Mouse (Mus musculus) macrophage (primary cell): Measurements from ENCODE around the gene Mcu. TPM values are rescaled to one million over a fixed set of nuclear protein-coding genes. Genes with fewer than 3 reads are reported as not detected.

Experiments used
- H3K27ac ChIP-seq: fragments of 350-480 bp; formaldehyde crosslinking; 2 replicates; pipeline ENCODE4 v1.9.0; 2021
- H3K36me3 ChIP-seq: fragments of 350-480 bp; formaldehyde crosslinking; 2 replicates; pipeline ENCODE4 v1.9.0; 2021; ENCODE audit errors: inconsistent target
- H3K4me3 ChIP-seq: fragments of 350-480 bp; formaldehyde crosslinking; 2 replicates; pipeline ENCODE4 v1.9.0; 2021; ENCODE audit errors: inconsistent target
- H3K79me2 ChIP-seq: fragments of 350-480 bp; formaldehyde crosslinking; 2 replicates; pipeline ENCODE4 v1.9.0; 2021; ENCODE audit errors: inconsistent target
- WGBS: methylation state at CpG from one replicate; pipeline ENCODE4 v1.1.7; 2026; ENCODE audit warnings: inconsistent platforms; ENCODE audit not compliant: missing documents; 5-methylcytosine and 5-hydroxymethylcytosine counted together
- polyA plus RNA-seq: library from polyadenylated mRNA; stranded (reverse); fragments of 250-400 nt; gene quantifications from 3 replicates; pipeline ENCODE4 v1.2.4, GENCODE M21; 2018; ENCODE audit warnings: inconsistent platforms

Gene Mcu
- polyA plus RNA-seq, 1 experiment from 2014 or later = 7.3 TPM

DNA sequence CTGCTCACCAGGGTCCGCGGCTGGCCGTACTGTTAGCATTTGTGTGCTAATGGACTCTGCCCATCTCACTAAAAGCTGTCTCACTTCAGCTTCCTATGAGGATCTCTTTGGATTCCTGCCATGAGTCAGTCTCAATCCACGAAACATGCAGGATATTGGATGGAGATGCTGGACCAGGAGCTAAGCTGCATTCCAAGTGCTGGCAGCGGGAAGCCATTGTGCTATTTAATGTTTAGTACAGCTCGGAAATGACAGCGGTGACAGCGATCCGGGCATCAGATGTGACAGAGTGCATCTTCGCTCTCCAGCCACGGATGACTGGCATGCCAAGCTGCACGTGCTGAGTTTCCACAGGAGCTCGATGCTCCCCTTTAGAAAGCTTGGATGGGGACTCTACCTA is 99.3 kb downstream of the Mcu start:
- H3K79me2 ChIP-seq = no peaks in the 10 kb centered on the region
- H3K4me3 ChIP-seq = no peak overlapping the region
- no peak overlapping the region for H3K27ac ChIP-seq
- no peaks in the 10 kb centered on the region for H3K36me3 ChIP-seq
- 98% methylated on average over 13 of the region's 13 CpGs for WGBS

DNA sequence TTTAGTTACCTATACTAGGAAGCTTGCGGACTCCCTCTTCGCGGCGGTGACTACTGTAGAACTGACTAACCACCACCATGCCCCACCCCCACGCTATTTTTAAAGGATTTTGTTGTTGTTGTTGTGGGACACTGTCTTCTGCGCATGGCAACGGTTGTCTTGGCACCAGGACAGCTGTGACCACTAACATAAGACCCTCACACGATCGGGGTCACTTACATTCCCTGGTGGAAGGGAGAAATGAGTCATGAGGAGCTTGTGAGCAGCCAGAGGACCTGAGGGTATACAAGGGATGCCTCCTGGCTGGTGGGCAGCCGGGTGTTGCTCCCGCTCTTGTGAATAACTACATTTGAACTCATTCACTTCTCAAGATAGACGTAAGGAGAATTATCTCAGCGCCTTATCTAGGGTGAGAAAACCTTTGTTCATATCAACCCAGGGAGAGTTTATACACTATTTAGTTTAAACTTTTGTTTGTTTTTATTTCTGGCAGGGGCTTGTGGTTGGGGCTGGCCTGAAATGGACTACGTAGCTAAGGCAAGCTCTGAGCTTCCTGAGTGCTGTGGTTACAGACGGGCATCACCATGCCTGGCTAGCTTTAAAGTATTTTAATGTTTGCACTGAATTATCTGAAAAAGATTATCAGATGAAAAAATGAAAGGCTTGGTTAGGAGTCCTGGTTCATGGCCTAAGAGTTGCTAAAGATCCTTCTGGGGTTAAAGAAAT is 101.6 kb downstream of the Mcu start:
- 90% methylated on average over 15 of the region's 15 CpGs for WGBS
- Histone ChIP-seq H3K27ac (no peak overlapping the region), H3K79me2 (no peaks in the 10 kb centered on the region), H3K36me3 (no peaks in the 10 kb centered on the region), H3K4me3 (no peak overlapping the region)

DNA sequence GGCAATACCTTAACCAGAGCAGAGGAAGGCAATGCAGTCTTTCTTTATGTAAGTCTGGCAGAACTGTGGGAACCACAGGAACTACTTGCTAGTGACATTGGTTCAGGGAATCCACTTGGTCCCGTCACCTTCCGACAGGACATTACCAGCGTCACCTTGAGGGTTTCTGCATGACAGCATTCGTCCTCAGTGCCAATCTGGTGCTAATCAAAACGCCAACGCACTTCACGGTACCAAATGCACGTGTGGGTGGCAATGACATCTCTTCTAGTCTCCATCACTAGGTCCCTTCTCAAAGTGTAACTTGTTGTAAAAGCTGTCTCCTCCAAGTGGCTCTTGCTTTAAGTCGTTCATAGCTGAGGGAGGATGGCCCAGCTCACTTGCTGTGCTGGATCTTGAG is 104.3 kb downstream of the Mcu start:
- no peak overlapping the region for H3K4me3 ChIP-seq
- H3K27ac ChIP-seq = no peak overlapping the region
- H3K36me3 ChIP-seq = no peaks in the 10 kb centered on the region
- H3K79me2 ChIP-seq = no peaks in the 10 kb centered on the region
- 97% methylated on average over 9 of the region's 9 CpGs for WGBS

DNA sequence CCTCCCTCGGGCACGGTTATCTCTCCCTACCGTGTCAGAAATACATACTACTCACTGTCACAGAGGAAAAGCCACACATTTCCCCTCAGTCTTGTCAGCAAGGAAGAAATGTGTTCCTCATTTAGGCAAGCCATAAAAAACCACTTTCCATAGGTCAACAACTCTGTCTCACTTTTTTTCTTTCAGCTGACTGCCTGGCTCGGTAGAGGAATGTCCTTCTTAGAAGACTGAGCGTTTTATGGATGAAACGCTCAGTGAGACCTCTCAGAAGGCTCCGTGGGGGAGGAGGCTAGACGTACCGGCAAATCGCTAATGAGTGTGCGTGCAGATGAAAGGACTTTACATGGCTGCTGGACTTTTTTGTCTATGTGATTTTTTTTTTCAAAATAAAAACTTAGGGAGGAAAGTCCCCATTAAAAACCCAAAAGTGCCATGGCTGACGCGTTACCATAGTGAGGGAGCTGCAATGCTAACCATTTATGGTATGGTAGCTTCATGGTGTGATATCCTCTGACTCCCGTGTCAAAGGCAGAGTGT is 105.0 kb downstream of the Mcu start:
- H3K27ac ChIP-seq = no peak overlapping the region
- no peak overlapping the region for H3K4me3 ChIP-seq
- H3K79me2 ChIP-seq = no peaks in the 10 kb centered on the region
- WGBS = 40% methylated on average over 14 of the region's 14 CpGs
- H3K36me3 ChIP-seq = no peaks in the 10 kb centered on the region

DNA sequence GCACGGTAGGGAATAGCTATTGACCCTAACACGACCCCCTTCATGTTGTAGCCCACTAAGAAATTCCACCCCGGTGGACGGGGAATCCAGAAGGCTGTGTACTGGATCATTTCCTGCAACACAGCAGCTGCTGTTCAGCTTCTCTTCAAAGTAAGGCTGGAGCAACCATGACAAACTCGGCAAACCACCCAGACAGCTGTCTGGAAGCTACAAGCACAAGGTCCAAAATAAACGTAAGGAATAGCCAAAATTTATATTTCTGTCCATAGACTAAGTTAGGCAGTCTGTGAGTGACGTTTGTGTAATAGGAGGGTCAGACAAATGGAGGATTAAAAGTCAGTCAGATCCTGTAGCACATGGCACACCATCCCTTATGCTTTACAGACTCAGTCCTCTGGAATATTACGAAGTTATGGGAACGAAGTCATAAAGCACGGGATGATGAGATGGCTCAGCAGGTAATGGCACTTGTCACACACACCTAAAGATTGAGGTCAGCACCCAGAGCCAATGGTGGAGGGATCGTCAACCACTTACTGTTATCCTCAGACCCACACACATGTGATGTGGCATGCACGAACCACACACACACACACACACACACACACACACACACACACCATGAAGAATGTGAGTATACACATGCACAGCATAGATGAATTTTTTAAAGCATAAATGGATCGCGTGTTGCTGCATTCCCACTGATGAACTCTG is 105.6 kb downstream of the Mcu start:
- WGBS = 80% methylated on average over 13 of the region's 14 CpGs
- H3K4me3 ChIP-seq = no peak overlapping the region
- no peak overlapping the region for H3K27ac ChIP-seq
- H3K79me2 ChIP-seq = no peaks in the 10 kb centered on the region
- no peaks in the 10 kb centered on the region for H3K36me3 ChIP-seq

DNA sequence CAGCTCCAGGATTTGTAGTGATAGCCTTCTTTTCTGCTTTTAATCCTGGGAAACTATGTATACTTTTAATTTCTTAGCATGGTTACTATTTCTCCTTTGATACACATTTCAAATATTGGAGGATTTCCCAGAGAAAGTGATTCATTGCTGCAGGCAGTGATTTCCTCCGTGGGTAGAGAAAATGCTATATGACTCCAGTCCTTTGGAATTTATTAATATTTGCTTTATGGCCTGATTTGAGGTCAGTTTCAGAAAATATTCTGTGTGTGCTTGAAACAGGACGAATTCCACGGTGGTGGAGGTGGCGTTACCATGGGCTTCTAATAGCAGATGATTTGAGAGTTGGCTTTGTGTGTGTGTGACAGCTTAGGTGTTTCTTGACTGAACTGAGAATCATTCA is 107.3 kb downstream of the Mcu start:
- Histone ChIP-seq H3K4me3 (no peak overlapping the region), H3K36me3 (no peaks in the 10 kb centered on the region), H3K27ac (no peak overlapping the region), H3K79me2 (no peaks in the 10 kb centered on the region)
- 96% methylated on average over 4 of the region's 4 CpGs for WGBS

DNA sequence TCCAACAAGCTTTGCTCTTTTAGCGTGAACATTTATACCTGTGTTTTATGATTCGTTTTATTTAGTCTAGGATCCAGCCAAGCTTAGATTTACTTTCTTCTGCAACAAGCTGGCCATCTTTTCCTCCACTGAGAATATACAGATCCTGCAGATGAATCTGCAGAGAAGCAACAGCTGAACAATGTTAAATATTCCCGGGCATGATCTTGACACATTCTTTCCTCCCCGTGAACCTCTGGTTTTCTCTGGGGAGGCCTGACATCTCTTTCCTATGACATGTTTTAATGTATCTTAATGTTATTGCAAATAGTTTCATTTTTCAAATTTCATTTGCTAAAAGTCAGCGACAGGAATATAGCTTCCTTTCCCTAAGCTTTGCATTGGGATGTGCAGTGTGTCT is 109.8 kb downstream of the Mcu start:
- H3K27ac ChIP-seq = no peak overlapping the region
- no peaks in the 10 kb centered on the region for H3K79me2 ChIP-seq
- H3K36me3 ChIP-seq = no peaks in the 10 kb centered on the region
- no peak overlapping the region for H3K4me3 ChIP-seq
- 92% methylated on average over 5 of the region's 5 CpGs for WGBS

DNA sequence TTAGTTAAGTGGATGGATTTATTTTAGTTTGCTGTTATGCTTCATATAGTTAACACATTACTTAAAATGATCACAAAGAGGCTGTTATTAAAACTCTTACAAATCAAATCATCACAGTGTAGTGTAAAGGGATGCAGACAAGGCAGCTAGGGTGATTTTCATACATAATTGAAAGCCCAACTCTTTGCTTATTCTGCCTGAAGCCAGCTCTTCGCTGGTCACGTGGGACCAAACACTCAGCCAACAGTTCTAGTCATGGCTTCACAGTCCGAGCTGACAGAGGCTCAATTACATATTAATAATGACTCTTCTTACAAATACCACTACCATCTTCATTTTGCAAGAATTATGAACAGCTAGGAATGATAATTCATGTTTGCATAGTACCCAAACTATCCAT is 112.2 kb downstream of the Mcu start:
- no peaks in the 10 kb centered on the region for H3K79me2 ChIP-seq
- no peak overlapping the region for H3K4me3 ChIP-seq
- no peaks in the 10 kb centered on the region for H3K36me3 ChIP-seq
- WGBS = 98% methylated on average over 3 of the region's 3 CpGs
- H3K27ac ChIP-seq = no peak overlapping the region

DNA sequence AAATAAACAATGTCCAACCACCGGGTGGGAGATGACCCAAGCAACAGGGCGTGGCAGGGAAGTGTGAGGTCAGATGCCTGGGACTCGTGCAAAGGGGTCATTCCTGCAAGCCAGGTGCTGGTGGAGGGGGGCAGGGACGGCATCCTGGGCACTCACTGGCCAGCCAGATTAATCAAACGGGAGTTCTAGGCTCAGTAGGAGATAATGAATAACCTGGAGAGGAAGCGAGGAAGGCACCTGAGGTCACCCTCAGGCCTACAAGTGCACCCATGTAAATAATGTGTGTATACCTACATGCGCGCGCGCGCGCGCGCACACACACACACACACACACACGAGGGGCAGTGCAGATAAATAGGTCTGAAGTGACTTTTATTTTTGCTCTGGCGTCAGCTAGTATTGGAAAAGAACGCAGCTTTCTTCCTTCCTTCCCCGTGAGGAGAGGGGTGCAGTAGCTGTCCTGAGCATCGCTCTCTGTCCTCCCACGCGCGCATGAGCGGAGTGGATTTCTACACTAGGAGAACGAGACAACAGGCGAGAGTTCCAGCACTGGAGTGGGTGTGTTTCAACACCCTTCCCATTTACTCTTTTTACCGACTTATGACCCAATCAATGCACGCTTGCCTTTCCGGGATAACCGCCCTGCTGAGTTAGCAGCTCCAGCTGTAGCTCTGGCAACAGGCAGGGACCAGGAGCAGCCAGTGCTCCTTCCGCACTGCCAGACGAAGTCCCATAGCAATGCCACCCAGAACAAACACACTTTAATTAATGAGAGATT is 112.9 kb downstream of the Mcu start:
- no peaks in the 10 kb centered on the region for H3K36me3 ChIP-seq
- 87% methylated on average over 30 of the region's 31 CpGs for WGBS
- no peaks in the 10 kb centered on the region for H3K79me2 ChIP-seq
- H3K27ac ChIP-seq = no peak overlapping the region
- no peak overlapping the region for H3K4me3 ChIP-seq

DNA sequence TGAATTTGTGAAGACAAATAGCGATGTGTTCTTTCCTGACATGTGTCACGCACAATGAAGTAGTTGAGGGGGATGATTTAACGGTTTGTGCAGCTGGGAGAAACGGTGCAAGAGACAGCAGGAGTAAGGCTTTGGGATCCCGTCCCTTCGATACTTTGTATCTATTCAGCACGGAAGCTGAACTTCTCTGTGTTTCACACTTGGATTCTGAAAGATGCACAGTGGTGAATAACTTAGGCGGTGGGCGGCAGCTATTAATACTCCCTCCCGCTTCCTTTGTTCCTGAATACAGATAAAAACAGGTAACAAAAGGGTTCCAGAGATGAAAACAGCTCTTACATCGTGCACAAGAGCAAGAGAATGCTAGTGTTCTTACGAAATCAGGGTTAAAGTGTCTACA is 114.1 kb downstream of the Mcu start:
- H3K79me2 ChIP-seq = no peaks in the 10 kb centered on the region
- H3K27ac ChIP-seq = no peak overlapping the region
- H3K36me3 ChIP-seq = no peaks in the 10 kb centered on the region
- H3K4me3 ChIP-seq = no peak overlapping the region
- 91% methylated on average over 12 of the region's 12 CpGs for WGBS

DNA sequence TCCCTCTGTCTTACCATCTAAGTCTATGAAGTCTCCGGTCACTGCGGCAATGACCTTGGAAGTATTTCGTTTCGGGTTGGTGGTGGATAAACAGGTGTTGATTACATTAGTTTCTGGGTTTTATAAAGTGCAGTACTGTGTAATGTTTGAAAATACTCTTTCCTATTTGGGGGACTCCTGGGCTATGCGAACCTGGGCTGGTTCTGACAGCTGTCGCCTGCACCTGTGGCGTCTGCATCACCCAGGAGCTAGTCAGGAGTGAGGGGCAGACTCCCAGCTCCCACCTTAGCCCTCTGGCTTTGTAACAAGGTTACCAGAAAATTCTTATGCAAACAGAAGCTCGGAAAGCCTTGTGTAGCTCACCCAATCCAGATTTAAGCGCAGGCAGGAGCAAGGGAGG is 114.7 kb downstream of the Mcu start:
- Histone ChIP-seq H3K27ac (no peak overlapping the region), H3K36me3 (no peaks in the 10 kb centered on the region), H3K79me2 (no peaks in the 10 kb centered on the region), H3K4me3 (no peak overlapping the region)
- 96% methylated on average over 9 of the region's 9 CpGs for WGBS

DNA sequence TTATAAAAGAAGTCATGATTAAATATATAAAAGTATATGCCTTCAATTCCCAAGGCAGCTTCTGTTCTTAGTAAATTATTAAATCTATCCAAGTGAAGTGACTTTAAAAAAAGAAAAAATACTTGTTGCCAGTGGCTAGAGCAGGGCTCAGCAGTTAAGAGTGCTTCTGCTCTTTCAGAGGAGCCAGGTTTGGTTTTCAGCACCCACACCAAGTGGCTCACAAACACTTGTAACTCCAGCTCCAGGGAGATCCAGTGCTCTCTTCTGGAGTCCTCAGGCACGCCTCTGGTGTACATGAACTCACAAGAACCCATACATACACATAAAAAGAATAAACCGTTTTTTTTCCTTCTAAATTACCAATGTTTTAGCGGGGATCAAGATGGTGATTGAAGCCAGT is 116.3 kb downstream of the Mcu start:
- H3K4me3 ChIP-seq = no peak overlapping the region
- H3K79me2 ChIP-seq = no peaks in the 10 kb centered on the region
- no peaks in the 10 kb centered on the region for H3K36me3 ChIP-seq
- 100% methylated on average over 3 of the region's 3 CpGs for WGBS
- no peak overlapping the region for H3K27ac ChIP-seq

DNA sequence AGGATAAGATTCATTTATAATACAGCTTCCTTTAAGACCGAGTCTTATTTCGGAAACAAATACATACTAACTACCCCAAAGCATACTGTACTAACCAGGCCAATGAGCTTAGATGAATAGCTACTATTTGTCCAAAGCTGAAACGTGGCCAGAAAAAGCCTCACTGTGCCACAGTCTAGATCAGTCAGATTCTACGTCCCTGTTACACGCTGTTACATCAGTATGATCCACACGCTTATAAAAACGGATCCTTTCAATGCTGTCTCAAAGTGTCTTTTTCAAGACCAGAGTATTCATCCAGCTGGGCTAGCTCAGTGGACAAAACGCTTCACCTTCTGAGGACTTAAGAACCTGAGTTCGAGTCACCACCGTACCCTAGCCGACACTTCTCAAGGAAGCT is 119.5 kb downstream of the Mcu start:
- Histone ChIP-seq H3K36me3 (no peaks in the 10 kb centered on the region), H3K27ac (no peak overlapping the region), H3K4me3 (no peak overlapping the region), H3K79me2 (no peaks in the 10 kb centered on the region)
- WGBS = 90% methylated on average over 11 of the region's 11 CpGs

DNA sequence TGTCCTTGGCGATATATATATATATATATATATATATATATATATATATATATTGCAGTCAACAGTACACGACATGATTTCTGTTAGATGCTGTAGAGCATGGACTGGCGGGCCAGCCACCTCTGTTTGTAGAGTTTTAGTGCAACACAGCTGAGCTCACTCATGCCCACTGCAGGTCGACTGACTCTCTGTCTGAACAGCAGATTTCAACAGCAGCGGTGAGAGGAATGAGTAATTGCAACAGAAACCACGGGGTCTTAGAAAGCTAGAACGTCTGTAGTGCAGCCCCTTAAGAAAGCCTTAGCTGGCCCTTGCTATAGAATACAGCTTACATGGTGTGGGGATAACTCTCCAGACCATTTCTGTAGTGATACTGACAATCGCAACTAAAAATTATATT is 121.6 kb downstream of the Mcu start:
- Histone ChIP-seq H3K36me3 (no peaks in the 10 kb centered on the region), H3K4me3 (no peak overlapping the region), H3K27ac (no peak overlapping the region), H3K79me2 (no peaks in the 10 kb centered on the region)
- WGBS = 76% methylated on average over 8 of the region's 8 CpGs

DNA sequence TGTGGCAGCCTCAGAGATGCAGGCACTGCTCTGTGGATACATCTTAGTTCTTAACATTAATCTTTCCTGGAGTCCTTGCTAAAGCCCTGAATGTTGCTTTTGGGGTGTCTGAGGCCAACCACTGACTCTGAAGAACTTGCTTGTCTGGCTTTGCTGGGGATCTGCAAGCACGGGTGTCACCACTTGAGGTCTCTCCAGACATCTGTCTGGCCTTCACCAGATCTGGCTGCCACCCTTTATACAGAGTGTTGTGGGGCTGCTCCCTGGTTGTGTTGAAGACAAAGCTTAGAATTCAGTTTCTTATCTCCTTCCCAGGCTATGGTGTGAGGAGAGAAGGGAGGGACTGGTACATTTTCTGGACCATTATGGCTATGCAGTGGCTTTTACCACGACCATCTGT is 122.4 kb downstream of the Mcu start:
- H3K79me2 ChIP-seq = no peaks in the 10 kb centered on the region
- 41% methylated on average over 2 of the region's 2 CpGs for WGBS
- H3K27ac ChIP-seq = no peak overlapping the region
- no peaks in the 10 kb centered on the region for H3K36me3 ChIP-seq
- H3K4me3 ChIP-seq = no peak overlapping the region
